Mouse (Mus musculus): ENCODE data around the gene Hax1.

DNA sequence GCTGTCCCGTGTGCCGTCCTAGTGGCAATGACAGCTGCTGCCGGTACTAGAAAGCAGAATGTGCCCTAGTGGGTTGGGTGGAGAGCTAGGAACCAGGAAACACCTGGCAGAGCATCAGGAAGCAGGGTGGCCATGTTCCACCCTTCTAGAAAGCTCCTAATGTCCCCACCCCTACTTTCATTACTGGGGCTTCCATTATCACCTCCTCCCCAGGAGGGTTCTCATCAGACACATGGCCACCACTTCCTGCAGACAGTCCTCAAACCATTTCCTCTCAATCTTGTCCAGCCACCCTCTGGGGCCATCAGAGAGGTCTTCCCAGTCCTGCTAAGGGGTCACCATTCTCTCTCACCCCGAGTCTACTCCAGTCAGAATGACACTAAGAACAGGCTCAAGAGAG is 37.1 kb downstream of the Hax1 start:
- no peak for TF ChIP-seq CTCF (IDR thresholded peaks at IDR 0.05; ENCODE audit: extremely low read depth, insufficient read depth, low read length)
- no peak for TF ChIP-seq POLR2A (IDR thresholded peaks at IDR 0.05; ENCODE audit: extremely low read depth, insufficient read depth, low read length)
